Mouse (Mus musculus): ENCODE measurements at regions not wholly inside any gene's neighbourhood (a gene's known extent, or its start where the extent isn't known, plus 50 kb on each side); places are given as distances from the start of the nearest gene placed in this dataset.

DNA sequence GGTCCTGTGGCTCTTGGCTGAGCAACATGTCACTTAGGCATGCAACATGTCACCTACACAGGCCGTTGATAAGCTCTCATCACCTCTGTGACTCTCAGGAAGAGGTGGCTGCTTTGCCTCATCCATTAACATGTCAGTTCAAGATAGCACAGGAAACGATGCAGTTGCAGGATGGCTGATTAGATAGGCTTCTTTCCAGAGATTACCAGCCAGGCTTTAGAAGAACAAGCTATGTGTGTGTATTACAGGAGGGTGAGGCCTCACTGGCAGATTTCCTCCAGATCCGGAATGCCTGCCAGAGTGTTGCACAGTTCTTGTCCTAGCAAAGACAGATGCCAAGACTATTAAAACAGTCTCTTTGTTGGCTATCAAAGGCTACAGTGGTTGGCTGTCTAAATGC is 220.2 kb upstream of the Ank start:
- intact Hi-C loops (cut with DNase I): no loop called here

DNA sequence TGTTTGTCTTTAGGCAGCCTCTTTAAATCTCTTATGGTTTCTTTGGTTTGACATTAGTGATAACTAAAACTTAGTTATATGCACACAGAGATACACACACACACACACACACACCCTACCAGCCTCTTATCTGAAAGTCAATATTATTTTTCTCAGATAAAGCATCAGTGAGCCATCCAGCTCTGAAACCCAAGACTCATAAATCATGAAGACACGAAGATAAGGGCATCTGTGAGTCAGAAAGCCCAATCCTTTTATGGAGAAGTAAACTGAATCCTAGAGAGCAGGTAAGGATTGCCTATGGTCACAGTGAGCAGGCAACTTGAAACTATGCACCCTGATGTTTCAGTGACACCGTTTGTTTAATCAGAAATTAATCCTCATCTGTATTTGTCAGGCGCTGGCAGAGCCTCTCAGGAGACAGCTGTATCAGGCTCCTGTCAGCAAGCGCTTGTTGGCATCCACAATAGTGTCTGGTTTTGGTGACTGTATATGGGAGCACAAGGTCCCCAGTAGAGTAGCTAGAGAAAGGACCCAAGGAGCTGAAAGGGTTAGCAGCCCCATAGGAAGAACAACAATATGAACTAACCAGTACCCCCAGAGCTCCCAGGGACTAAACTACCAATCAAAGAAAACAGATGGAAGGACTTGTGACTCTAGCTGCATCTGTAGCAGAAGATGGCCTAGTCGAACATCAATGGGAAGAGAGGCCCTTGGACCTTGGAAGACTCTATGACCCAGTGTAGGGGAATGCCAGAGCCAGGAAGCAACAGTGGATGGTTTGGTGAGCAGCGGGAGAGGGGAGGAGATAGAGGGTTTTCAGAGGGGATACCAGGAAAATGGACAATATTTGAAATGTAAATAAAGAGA is 207.3 kb upstream of the Ank start:
- no peak for DNase-seq
- intact Hi-C loops (cut with DNase I): no loop called here

More for the DNA sequence above, 220.2 kb upstream of the Ank start:
- no peak for DNase-seq

DNA sequence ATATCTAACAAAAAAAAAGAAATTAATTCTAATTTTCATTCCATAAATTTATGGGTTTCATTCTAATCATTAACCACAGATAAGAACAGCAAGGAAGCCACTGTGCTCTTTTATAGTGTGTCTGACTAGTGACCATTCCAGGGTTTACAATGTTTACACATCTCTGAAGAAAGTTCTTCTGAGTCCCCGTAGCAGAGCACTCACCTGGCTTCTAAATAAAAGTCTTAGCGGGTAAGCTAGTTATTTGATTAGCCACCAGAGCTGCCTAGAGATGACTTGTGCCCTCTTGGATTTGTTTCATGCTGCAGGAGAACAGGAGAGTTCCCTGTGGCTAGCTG is 206.7 kb upstream of the Ank start:
- intact Hi-C loops (cut with DNase I): no loop called here
- DNase-seq: no peak

DNA sequence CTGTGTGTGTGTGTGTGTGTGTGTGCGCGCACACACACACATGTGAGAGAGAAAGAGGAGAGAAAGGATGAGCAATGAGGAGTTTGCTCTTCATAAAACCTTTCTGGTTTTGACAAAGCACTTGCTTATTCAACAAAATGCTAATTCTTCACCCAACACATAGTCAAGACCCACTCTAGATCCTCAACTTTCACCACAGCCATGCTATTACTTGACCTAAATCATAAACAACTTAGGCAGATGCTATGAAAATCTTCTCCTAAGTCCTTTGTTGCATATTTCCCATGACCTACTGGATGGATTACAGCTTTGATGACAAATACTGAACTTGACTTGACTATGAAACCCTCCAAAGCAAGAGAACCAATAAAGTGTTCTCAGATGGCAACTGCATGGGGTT is 196.3 kb upstream of the Ank start:
- DNase-seq: no peak

DNA sequence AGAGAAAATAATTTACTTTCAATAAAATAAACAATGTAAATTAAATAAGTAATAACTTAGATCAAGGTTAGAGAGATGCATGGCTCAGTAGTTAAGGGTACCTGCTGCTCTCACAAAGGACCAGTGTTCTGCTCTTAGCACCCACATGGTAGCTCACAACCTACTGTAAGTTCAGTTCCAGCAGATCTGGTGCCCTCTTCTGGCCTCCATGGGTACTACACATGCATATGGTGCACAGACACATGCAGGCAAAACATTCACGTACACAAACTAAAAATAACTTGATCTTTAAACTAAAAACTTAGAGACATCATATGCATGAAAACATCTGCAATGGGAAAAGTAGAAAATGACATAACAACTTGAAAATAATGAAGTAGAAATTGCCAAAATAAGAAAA is 184.2 kb upstream of the Ank start:
- intact Hi-C loops (cut with DNase I): no loop called here
- DNase-seq: no peak

More for the DNA sequence above, 196.3 kb upstream of the Ank start:
- intact Hi-C loops (cut with DNase I): no loop called here

DNA sequence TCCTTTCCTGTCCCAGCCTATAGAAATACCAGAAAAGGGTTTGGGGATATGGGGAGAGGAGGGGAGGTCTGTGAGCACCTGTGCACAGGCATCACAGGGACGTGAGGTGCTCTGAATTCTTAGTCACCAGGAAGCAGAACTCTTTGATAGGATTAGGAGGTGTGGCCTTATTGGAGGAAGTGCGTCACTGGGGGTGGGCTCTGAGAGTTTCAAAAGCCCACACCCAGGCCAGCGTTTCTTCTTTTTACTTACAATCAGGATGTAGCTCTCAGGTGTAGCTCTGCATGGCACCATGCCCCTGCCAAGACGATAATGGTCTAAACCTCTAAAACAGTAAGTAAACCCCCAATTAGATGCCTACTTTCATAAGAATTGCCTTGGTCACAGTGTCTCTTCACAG is 162.6 kb upstream of the Ank start:
- intact Hi-C loops (cut with DNase I): no loop called here
- DNase-seq: no peak

DNA sequence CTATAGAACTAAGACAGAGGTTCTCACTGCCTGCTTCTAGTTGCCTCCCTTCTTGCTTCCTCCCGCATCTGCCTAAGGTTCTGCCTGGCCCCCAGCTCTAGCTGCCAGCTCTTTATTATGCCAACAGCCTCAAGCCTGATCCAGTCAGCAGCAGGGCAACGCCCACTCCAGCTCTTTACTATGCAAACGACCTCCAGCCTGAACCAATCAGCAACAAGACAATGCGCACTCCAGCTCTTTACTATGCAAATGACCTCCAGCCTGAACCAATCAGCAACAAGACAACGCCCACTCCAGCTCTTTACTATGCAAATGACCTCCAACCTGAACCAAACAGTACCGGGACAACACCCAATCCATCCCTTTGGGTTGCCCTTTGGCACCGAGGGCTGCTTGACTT is 162.2 kb upstream of the Ank start:
- intact Hi-C loops (cut with DNase I): no loop called here
- DNase-seq: no peak

DNA sequence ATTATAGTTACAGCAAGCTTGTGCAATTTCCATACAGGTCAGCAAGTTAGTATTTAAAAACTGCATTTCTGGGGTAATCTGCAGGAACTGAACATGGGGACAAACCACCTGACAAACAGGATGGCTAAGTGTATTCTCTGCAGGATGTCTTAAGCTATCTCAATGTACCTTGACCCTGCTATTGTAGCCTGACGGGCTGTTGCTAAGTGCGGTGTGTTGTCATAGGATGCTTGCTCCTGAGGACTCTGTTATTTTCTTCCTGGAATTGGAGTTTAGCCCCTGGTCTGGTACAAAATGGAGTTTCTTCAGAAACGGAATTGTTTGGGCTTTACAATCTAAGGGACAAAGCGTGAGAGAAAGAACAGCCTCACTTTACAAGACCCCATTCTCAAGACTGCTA is 161.4 kb upstream of the Ank start:
- intact Hi-C loops (cut with DNase I): no loop called here
- no peak for DNase-seq

DNA sequence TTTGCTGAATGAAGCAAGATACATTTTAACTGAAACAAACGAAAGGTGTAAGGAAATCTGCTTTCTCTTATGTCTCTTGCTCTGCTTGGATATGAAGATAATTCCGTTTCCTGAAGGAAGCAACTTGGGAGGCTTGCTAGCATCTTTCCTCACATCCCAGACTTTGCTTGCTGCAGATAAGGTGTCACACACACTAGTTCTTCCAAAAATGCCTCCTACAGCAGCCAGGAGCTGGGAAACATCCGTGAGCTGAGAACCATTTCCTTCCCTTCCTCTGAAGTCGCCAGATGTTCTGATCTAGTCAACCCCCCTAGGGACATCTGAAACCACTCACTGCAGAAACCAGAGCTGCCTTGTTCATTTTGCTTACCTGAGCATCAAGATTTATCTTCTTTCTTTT is 157.8 kb upstream of the Ank start:
- no peak for DNase-seq

DNA sequence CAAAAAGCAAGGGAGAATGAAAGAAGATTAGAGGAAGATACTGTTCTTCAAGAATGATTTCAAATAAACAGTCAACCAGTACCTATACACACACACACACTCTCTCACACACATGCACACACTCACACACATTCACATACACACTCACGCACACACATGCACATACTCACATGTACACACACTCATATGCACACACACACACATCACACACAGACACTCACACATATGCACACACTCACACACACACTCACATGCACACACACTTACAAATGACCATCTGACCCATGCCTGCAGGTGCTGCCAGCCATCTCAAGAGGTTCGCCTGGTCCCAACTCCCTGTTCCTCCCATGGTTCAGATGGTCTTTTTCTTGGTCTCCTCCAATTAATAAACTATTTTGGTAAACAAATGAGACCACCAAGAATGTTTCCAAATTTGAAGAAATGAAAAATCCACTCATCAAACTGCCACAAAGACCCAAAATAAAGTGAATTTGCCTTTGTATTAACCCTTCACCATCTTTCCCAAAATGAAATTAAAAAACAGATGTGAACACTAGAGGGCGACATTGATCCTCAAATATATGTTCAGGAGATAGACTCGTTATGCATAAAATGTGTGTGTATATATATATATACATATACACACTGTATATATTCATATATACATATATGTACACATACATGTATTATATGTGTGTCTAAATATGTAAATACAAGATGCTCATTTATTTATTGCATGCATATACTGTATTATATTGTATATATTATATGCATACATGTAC is 150.3 kb upstream of the Ank start:
- DNase-seq: no peak
- intact Hi-C loops (cut with DNase I): loop anchor here (5.0 kb wide), 1 partner anchor 296 kb away; no protein-coding TSS in a partner anchor

More for the DNA sequence above, 157.8 kb upstream of the Ank start:
- intact Hi-C loops (cut with DNase I): no loop called here

DNA sequence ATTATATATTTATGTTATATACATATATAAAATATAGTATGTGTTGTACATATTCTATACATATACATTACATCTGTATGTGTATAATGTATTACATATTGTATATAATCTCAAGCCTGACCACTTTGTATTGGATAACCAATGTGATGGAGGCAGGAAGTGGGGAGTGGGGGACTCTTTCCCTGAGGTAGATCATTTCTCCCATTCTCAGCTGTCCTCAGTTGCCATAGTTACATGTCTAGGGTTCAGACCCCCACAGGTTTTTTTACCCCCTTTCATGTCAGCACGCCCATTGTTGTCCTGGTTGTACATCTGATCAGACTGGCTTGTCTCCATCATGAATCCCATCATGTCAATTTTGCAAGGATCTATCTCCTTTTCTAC is 149.7 kb upstream of the Ank start:
- intact Hi-C loops (cut with DNase I): loop anchor here (5.0 kb wide), 1 partner anchor 296 kb away; no protein-coding TSS in a partner anchor
- no peak for DNase-seq

DNA sequence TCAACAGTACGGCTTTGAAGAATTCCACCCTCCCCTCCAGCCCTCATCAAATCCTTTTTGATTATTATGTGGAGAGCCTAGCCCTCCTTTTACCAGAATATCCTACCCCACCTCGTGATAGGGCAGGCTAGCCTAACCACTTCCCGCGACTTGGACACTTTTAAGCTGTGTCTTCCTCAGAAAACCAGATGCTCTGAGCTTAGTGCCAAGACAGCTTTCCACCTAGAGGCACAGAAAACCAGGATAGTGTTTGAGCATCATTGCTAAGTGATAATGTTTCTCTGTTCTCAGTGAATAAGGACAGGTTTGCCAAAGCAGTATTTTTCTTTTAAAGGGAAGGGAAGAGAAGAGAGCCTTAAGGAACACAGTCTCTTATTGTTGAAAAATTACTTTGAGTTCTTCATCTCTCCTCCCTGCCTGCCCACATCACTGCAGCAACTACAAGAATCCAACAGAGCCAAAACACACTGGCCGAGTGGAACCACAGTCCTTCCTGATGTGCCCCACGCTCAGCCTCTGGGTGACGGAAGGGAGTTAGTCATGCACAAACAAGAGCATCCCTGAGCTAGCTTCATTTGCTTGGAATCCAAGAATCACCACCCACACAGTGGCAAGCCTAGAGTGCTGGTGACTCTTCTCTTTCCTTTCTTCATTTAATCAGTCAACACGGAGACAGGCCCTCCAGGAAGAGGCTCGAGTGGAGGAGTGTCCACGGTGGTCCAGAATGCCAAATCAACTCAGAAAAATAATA is 144.4 kb upstream of the Ank start:
- intact Hi-C loops (cut with DNase I): loop anchor here (10.0 kb wide), 2 partner anchors 263 to 1327 kb away; no protein-coding TSS in a partner anchor
- no peak for DNase-seq

DNA sequence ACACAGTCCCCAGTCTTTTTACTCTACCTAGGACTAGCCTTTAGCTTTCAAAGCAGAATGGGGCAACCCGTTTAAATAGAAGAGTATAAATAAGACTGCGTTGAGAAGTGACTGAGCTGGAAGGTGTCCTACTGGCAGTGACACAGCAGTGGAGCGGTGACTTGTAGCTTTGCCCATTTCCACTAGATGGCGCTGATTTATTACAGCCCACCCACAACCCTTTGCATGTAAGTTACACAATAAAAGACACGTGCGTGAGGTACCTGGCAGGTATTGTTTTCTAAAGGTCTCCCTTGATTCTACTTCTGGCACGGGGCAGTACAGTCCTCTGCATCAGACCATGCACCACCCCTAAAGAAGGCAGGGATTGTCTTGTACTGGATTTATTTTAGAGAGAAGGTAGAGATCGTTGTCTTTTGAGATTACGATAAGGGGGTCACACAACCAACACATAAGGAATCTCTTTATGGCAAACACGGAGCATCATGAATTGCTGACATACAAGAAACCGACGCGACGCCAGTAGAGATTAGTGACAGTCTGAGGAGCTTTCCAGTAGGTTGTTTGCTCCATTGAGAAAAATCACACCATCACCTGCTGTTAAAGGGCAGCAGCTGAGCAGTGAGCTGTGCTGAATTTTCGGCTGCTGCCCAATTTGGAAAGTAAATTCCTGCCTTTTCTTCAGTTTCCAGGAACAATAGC is 140.5 kb upstream of the Ank start:
- peak; percentile 54 for DNase-seq
- intact Hi-C loops (cut with DNase I): loop anchor here (2.0 to 10.0 kb wide), 3 partner anchors 141 to 1331 kb away; partner anchors contain the start of gene Ank

DNA sequence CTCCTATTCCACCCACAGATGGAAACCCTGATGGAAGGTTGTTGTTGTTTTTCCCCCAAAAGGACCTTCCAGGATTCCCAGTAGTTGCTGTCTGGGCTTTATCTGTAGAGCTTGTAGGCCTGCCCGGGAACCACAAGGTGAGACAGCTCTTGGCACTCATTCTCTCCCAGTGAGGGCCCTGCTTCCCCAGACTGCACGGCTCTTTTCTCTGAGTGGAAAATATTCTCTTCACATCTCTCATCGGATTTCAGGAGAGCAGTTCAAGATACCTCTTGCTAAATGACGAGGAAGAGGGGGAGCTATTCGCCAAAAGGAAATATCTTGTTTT is 140.0 kb upstream of the Ank start:
- intact Hi-C loops (cut with DNase I): loop anchor here (10.0 kb wide), 2 partner anchors 258 to 1332 kb away; no protein-coding TSS in a partner anchor
- no peak for DNase-seq

DNA sequence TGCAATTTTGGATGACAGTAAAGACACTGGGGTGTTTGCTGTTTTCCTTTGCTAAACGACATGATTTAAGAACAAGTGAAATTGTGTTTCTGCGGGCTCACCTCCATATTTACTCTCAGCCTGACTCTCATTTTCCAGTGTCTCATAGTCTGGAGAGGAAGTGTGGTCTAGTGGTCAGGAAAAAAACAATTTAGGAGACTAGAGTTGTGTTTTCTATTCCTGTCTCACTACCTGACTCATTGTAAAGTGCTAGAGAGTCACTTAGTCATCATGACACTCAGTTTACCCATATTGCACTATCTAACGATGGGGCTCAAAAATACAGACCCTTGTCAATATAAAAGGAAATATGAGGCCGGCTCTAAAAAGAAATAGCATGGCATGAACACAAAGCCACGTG is 138.7 kb upstream of the Ank start:
- DNase-seq: no peak
- intact Hi-C loops (cut with DNase I): loop anchor here (10.0 kb wide), 2 partner anchors 257 to 1333 kb away; no protein-coding TSS in a partner anchor

DNA sequence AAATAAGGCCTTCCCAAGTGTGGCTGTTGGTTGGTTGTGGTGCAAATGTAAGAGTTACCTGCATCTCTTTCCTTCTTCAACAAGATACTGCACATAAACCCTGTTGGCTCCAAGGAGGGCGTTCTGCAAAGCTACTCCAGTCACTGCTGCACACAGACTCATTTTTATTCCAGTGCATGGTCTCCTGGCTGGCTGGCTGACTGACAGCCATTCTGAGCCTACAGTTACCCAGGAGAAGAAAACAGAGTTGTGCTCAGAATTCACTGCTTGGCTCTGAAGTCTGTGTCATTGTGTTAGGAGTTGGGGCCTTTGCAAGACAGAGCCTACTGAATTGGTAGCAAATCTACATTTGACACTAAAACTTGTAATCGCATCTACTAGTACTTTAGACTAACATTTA is 138.0 kb upstream of the Ank start:
- no peak for DNase-seq
- intact Hi-C loops (cut with DNase I): loop anchor here (10.0 kb wide), 2 partner anchors 256 to 1334 kb away; no protein-coding TSS in a partner anchor

DNA sequence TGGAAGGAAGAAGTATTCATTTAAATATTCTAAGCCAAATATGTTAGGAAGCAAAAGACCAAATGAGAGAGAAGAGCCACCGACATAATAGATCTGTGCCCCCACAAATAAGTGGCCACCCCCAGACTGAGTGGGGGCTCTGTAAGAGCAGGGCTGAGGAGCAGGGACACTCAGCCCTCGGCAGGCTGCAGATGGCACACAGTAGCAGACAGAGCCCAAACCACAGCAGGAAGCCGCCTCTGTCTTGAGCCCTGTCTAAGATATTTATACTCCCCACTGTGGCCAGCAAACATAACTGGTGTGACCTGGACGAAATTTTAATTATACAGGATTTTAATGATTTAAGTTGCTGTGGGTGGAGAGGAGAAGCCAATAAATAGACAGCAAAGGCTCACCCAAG is 126.4 kb upstream of the Ank start:
- DNase-seq: no peak
- intact Hi-C loops (cut with DNase I): no loop called here

DNA sequence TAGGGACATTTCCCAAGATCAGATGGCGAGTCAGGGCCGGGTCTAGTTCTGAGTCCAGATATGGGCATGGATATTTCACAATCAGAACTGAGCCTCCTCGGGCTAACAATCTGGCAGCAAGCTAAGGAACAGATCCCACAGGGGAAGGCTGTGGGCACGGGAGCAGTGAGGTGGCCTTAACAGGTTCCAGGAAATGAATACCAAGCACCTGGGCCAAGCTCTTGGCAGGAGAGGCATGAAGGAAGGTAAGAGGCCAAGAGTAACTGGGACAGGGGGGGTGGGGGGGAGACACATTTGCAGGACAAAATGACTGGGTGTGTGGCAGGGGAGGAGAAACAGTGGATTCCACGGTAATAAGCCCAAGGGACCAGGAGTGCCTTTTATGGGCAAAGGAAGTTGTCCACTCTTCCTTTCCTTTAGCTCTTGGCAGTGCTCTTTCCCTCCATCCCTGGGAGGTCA is 124.9 kb upstream of the Ank start:
- no peak for DNase-seq

DNA sequence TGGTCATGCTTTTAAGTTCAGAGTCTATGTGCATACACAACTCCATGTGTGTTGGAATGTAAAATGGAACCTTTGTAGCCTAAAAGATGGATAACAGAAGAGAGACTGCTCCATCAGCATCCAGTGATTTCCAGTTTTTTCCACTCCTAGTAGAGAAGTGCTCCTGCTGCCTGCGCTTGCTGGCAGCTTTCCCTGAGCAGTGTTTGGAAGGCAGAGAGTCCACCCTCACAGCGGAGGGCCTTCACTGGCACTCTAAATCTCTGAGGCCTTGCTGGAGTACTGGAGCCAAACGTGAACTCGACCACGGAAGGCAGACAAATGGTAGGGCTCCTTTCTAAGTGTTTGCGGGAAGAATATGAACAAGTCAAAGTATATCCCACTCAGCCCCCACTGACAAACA is 108.0 kb upstream of the Ank start:
- DNase-seq: peak; percentile 25
- intact Hi-C loops (cut with DNase I): no loop called here

More for the DNA sequence above, 124.9 kb upstream of the Ank start:
- intact Hi-C loops (cut with DNase I): no loop called here

DNA sequence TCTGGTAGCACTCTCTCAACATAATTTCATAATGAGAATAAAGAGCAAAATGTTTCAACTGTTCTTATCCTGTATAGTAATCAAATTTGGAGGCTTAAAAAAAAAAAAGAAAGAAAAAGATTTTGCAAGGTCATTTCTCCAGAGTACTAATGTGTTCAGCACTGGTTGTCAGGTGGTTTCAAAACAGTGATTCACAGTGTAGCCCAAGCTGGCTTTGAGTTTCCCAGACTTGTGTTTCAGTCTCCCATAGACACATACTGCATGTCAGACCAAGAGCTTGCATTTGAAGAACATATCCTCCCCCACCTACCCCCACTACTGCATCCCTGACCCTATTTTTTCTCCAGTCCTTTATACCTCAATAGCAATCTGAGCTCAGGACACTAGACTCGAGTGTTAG is 107.2 kb upstream of the Ank start:
- intact Hi-C loops (cut with DNase I): no loop called here
- DNase-seq: no peak
